Mouse (Mus musculus): ENCODE results near the gene Vmn1r90. TPM values are rescaled to one million over a fixed set of nuclear protein-coding genes. Genes with fewer than 3 reads are reported as not detected.
A peak's percentile ranks its signal among the peaks of the same experiment; 100 is the strongest.
"Not testable (repeated sequence)": the region's sequence is repeated elsewhere in the genome, so short reads cannot be mapped to it uniquely, and the experiment has no call there.

Gene Vmn1r90
- total RNA-seq (2021): not detected
- long read RNA-seq, experiment 1: 0 reads
- long read RNA-seq, experiment 2: 0 reads

DNA sequence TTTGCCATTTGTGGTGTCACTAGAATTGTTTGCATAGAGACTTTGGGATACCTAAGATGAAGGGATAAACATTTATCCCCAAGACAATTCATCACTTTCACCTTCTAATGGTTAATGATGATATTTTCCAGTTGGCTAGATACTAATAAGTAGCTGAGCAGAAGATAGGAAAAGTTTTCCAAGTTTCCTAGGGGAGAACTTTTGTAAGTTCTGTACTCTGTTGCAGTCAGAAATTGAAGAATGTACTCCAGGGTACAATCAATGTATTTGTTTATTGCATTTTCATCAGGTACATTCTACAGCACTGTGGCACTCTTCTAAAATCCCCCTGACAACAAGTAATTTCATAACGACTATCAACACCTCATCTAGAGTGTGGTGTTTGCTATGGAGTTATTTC lies at the start of gene Vmn1r90:
Gene Vmn1r90 (minus strand): TSS at position 101 of the 400 bp plus-strand sequence.
- intact Hi-C loops (cut with DNase I): no loop called here
- DNase-seq: no peak
- Histone ChIP-seq H3K27ac (no peak within 1 kb of the TSS), H3K4me3 (no peak within 1 kb of the TSS)
- TF ChIP-seq CTCF (IDR thresholded peaks at IDR 0.05): no peak

DNA sequence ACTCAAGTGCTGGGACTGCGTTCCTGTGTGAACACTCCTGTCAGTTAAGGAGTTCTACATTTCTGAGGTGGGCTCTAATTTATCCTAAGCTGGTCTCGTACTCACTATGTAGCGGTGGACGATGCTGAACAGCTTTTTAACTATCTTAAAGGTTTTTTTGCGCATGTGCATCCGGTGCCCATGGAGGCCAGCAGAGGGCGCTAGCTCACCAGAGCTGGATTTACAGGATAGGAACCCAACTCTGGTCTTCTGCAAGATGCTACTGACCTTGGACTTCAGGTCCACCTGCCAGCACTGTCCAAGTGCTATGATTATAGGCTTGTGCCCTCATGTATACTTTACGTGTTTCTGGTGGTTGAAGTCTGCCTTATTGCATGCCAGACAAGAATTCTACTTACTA lies 29.7 kb upstream of the Vmn1r90 start:
- H3K4me3 ChIP-seq; DNase-seq; H3K27ac ChIP-seq; intact Hi-C loops (cut with DNase I): not testable (repeated sequence)
- peak; percentile 57 for TF ChIP-seq CTCF (IDR thresholded peaks at IDR 0.05)

DNA sequence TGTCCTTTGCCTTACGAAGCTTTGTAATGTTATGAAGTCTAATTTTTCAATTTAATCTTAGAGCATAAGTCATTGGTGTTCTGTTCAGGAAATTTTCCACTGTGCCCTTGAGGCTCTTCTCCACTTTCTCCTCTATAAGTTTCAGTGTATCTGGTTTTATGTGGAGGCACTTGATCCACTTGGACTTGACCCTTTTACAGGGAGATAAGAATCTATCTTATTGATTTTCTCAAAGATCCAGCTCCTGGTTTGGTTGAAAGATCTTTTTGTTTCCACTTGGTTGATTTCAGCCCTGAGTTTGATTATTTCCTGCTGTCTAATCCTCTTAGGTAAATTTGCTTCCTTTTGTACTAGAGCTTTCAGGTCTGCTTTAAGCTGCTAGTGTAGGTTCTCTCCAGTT lies 11.0 kb downstream of the Vmn1r90 start:
- DNase-seq: no peak
- Histone ChIP-seq H3K27ac (no peak overlapping the region), H3K4me3 (no peak overlapping the region)
- intact Hi-C loops (cut with DNase I): no loop called here
- no peak for TF ChIP-seq CTCF (IDR thresholded peaks at IDR 0.05)

DNA sequence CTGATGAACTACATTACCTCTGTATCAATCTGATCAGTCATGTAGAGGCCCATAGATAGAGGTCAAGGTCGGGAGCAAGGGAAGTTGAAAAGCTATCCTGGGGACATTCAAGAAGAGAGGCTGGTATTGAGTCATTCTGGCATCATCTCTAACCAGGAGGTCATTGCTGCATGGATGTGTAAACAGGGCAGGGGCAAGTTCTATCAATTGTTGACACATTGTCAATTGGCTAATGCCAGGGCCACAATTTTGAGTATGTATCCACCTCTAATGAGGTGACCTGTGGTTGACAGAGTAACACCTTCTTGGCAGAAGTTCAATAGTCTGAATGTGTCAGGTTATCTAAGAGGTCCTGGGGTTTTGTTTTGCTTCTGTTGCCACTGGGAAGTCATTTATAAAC lies 38.0 kb downstream of the Vmn1r90 start:
- no peak for TF ChIP-seq CTCF (IDR thresholded peaks at IDR 0.05)
- no peak overlapping the region for H3K4me3 ChIP-seq
- DNase-seq: no peak
- intact Hi-C loops (cut with DNase I): no loop called here
- H3K27ac ChIP-seq: no peak overlapping the region

DNA sequence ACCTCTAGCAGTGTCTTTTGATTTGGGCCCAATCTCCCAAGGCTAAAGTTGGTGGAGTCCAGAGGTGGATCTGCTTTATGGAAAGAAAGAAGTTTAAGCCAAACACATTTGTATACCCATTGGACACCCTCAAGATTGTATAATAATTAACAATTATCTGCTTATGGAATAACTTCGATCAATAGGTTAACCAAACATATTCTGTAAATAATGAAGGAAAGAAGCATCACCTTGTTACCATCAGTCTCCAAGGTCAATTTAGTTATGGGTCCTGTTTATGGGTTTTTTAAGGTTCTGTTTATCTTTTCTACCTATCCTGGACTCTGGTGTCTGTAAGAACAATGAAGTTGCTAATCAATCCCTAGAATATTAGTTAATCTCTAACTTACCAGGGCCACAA lies 40.7 kb downstream of the Vmn1r90 start:
- intact Hi-C loops (cut with DNase I): no loop called here
- H3K4me3 ChIP-seq: no peak overlapping the region
- no peak for DNase-seq
- H3K27ac ChIP-seq: no peak overlapping the region
- TF ChIP-seq CTCF (IDR thresholded peaks at IDR 0.05): no peak

DNA sequence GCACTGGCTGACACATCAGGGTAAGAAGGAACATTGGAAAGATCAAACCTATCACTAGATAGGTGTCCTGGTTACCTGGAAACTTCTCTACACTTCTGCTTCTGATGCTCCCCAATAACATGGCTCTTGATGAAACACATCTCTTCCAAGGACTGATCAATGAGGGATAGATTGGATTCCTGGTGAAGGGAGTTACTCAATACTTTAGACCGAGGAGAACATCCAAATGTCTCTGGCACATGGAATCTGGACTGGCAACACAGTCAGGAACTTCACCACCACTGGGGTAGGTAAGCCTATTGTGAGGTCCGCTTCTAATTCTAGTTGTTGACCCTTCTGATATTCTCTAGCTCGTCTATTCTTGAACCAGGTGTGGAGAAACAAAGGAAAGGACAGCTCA lies 45.0 kb downstream of the Vmn1r90 start:
- intact Hi-C loops (cut with DNase I): no loop called here
- Histone ChIP-seq H3K4me3 (no peak overlapping the region), H3K27ac (no peak overlapping the region)
- TF ChIP-seq CTCF (IDR thresholded peaks at IDR 0.05): no peak
- no peak for DNase-seq

Other genes with a start within 250 kb of the Vmn1r90 start
- not detected for gene Obox8, start 229.9 kb downstream of the Vmn1r90 start, total RNA-seq (2021)
- gene Sult2a8, start 116.7 kb downstream of the Vmn1r90 start, total RNA-seq (2021): not detected
- gene Sult2a7, start 69.3 kb downstream of the Vmn1r90 start, total RNA-seq (2021): not detected
- gene Obox7, start 96.0 kb upstream of the Vmn1r90 start, total RNA-seq (2021): not detected

Data from gastrocnemius, adult 2 months (tissue).